In genomic region chr10:75592585-75592984, GRCm38 (mm10) we compare ENCODE assay signal across 22 mouse cellular contexts. TPM values are rescaled to one million over a fixed set of nuclear protein-coding genes. Genes with fewer than 3 reads are reported as not detected.
DNase-seq lines count a peak whose midpoint lies in the region; ATAC-seq lines count a peak whose summit lies in the region.
"Had no signal": no experiment of that assay in that cellular context is flagged by ENCODE, and none has a peak within 500 bp of the region (broad histone marks: within the 10 kb centered on the region; RNA-seq: fewer than 3 reads in every experiment).

No protein-coding gene starts in this region.

- H3K9me3 ChIP-seq in liver, embryonic 15.5 days (replicated peaks): no peaks in the 10 kb centered on the region
- 0 out of 2 replicates have a peak, but pooled peaks cover 7% of the 10 kb centered on the region for H3K9me3 ChIP-seq in liver, embryonic 12.5 days (replicated peaks)
- H3K9me3 ChIP-seq: heart, embryonic 15.5 days; hindbrain, embryonic 12.5 days had no signal

- DNase-seq in heart, adult 11 months: peak; percentile 91
- no peak for DNase-seq in heart, adult 9 months (ENCODE audit: low spot score in 2 of 2)
- peak; percentile 20 for DNase-seq in thymus, postnatal 14 days
- no peak for DNase-seq in thymus, postnatal 10 days (ENCODE audit: low spot score in 2 of 2)
- DNase-seq in thymus, postnatal 4 days: peak; percentile 35
- no peak for DNase-seq in urinary bladder, postnatal 14 days (ENCODE audit: low spot score)
- DNase-seq: adrenal gland, postnatal 36 days; cerebellum, adult 11 months; cerebellum, adult 9-11 months; kidney, adult 18-20 months; layer of hippocampus, adult 9-11 months; lung, postnatal 10 days had no signal

- H3K27me3 ChIP-seq in liver, embryonic 15.5 days: no peaks in the 10 kb centered on the region
- no peaks in the 10 kb centered on the region for H3K27me3 ChIP-seq in liver, embryonic 12.5 days (replicated peaks)
- H3K27me3 ChIP-seq: heart, embryonic 15.5 days; hindbrain, embryonic 12.5 days; limb, embryonic 13.5 days; midbrain, embryonic 12.5 days; Patski had no signal

- 58% methylated on average over 7 of the region's 7 CpGs for WGBS in liver, embryonic 15.5 days (ENCODE audit: insufficient replicate concordance)
- 68% methylated on average over 7 of the region's 7 CpGs for WGBS in liver, embryonic 12.5 days (ENCODE audit: insufficient replicate concordance)

- H3K27ac ChIP-seq in liver, embryonic 15.5 days (replicated peaks): 0 out of 2 replicates have a peak overlapping the region, but pooled peaks have one; percentile 61
- H3K27ac ChIP-seq in liver, embryonic 12.5 days: no peak overlapping the region
- H3K27ac ChIP-seq: embryonic facial prominence, embryonic 10.5 days; hindbrain, embryonic 12.5 days; limb, embryonic 13.5 days; liver, embryonic 14.5 days; midbrain, embryonic 12.5 days had no signal

- 0 out of 2 replicates have a peak overlapping the region, but pooled peaks have one; percentile 5 for H3K4me2 ChIP-seq in liver, embryonic 15.5 days
- H3K4me2 ChIP-seq in liver, embryonic 12.5 days: no peak overlapping the region
- H3K4me2 ChIP-seq: hindbrain, embryonic 12.5 days; limb, embryonic 13.5 days; midbrain, embryonic 12.5 days had no signal

- no peak overlapping the region for H3K9ac ChIP-seq in liver, embryonic 15.5 days
- H3K9ac ChIP-seq in liver, embryonic 12.5 days: no peak overlapping the region
- H3K9ac ChIP-seq: heart, embryonic 15.5 days; hindbrain, embryonic 12.5 days; limb, embryonic 13.5 days; liver, embryonic 14.5 days; midbrain, embryonic 12.5 days had no signal

- H3K4me3 ChIP-seq in liver, embryonic 15.5 days (replicated peaks): no peak overlapping the region
- no peak overlapping the region for H3K4me3 ChIP-seq in liver, embryonic 12.5 days
- H3K4me3 ChIP-seq: embryonic facial prominence, embryonic 10.5 days; hindbrain, embryonic 12.5 days; limb, embryonic 13.5 days; midbrain, embryonic 12.5 days had no signal

- no peak for ATAC-seq in liver, embryonic 15.5 days (ENCODE audit: insufficient read depth)
- ATAC-seq in liver, embryonic 12.5 days: no peak
- ATAC-seq: forebrain, embryonic 16.5 days; Patski had no signal

- H3K36me3 ChIP-seq in liver, embryonic 15.5 days (replicated peaks): no peaks in the 10 kb centered on the region
- no peaks in the 10 kb centered on the region for H3K36me3 ChIP-seq in liver, embryonic 12.5 days
- H3K36me3 ChIP-seq: embryonic facial prominence, embryonic 10.5 days; heart, embryonic 15.5 days; hindbrain, embryonic 12.5 days; limb, embryonic 13.5 days; midbrain, embryonic 12.5 days had no signal

- 0 out of 2 replicates have a peak, but pooled peaks cover 5% of the 10 kb centered on the region for H3K4me1 ChIP-seq in liver, embryonic 15.5 days (replicated peaks)
- peaks cover 26% of the 10 kb centered on the region for H3K4me1 ChIP-seq in liver, embryonic 12.5 days

RNA-seq across cellular contexts. Expression of gene Ggt5, which starts 3.4 kb away (rescaled TPM):
- polyA plus RNA-seq in liver, embryonic 15.5 days (2015; fragmentation: Nextera tagmentation; extraction: Ambion mirVana): 0.75 and 1.3 TPM in 2 replicates
- polyA plus RNA-seq in liver, embryonic 12.5 days (2016; fragmentation: Nextera tagmentation; extraction: Ambion mirVana): 0.21 and 0.41 TPM in 2 replicates
- polyA plus RNA-seq: Patski had no signal

RNA-seq across cellular contexts. Expression of gene Ggt1, which starts 31.2 kb away (rescaled TPM):
- polyA plus RNA-seq in liver, embryonic 15.5 days (2015; fragmentation: Nextera tagmentation; extraction: Ambion mirVana): 13.8 and 22.1 TPM in 2 replicates
- polyA plus RNA-seq in liver, embryonic 12.5 days (2016; fragmentation: Nextera tagmentation; extraction: Ambion mirVana): 2.6 and 4.7 TPM in 2 replicates

RNA-seq across cellular contexts. Expression of gene Lrrc75b, which starts 32.5 kb away (rescaled TPM):
- polyA plus RNA-seq in liver, embryonic 15.5 days (2015; fragmentation: Nextera tagmentation; extraction: Ambion mirVana): 0.06 and 0.15 TPM in 2 replicates
- 0.11 and 0.12 TPM in 2 replicates for polyA plus RNA-seq in liver, embryonic 12.5 days (2016; fragmentation: Nextera tagmentation; extraction: Ambion mirVana)

RNA-seq across cellular contexts. Expression of gene Susd2, which starts 51.2 kb away (rescaled TPM):
- 1.9 and 2.0 TPM in 2 replicates for polyA plus RNA-seq in liver, embryonic 15.5 days (2015; fragmentation: Nextera tagmentation; extraction: Ambion mirVana)
- 0.69 and 1.1 TPM in 2 replicates for polyA plus RNA-seq in liver, embryonic 12.5 days (2016; fragmentation: Nextera tagmentation; extraction: Ambion mirVana)

Comparison
In these comparisons a context has a peak if more than half of its experiments do, and no peak if none do; other contexts are left out.
1. DNase-seq: peak in heart, adult 11 months (single experiment), thymus, postnatal 14 days (single experiment) and thymus, postnatal 4 days (single experiment); none in heart, adult 9 months (0 of 2), thymus, postnatal 10 days (0 of 2) and urinary bladder, postnatal 14 days (single experiment).